Mouse (Mus musculus): ENCODE measurements at regions not wholly inside any gene's neighbourhood (a gene's known extent, or its start where the extent isn't known, plus 50 kb on each side); places are given as distances from the start of the nearest gene placed in this dataset.

DNA sequence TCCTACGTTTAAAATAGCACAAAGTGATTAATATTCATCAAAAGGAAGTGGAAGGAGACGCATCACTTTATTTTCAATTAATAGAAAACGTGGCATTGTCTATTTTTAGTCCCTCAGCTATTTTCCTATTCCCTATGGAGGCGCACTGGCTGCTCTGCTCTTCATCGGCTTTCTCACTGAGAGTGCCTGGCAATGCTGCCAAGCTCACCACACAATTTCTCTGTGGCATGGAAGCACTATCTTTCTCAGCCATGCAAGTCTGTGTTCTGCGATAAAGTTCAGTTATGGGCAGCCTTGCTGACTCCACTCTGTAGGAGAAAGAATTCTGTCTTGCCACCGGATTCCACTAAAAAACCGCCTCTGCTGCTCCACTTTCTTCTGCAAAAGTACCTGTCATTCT, 67.1 kb upstream of the Mgat4c start:
- DNase-seq (ENCODE audit: low spot score in 2 of 2), result peak; percentile 2 to 10
- intact Hi-C loops (cut with DNase I), result no loop called here

All from left cerebral cortex, postnatal 25 days (tissue).